Comparison of ENCODE assay signal across 10 mouse cellular contexts in the genomic region with DNA sequence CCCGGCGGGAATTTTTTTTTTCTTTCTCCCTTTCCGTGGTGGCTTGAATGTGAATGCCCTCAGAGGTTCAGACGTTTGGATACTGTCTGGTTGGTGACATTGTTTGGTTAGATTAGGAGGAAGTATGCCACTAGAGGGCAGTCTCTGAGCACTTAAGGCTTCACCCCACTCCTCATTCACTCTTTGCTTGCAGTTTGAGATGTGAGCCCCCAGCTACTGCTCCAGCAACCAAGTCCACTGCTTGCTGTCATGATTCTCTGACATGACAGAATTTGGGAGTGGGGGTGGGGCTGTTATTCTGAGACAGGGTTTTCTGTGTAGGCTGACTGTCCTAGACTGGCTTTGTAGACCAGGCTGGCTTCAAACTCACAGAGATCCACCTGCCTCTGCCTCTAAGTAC. TPM values are rescaled to one million over a fixed set of nuclear protein-coding genes. Genes with fewer than 3 reads are reported as not detected.
DNase-seq lines count a peak whose midpoint lies in the region; TF ChIP-seq lines count a peak whose summit lies in the region.
"Had no signal": no experiment of that assay in that cellular context is flagged by ENCODE, and none has a peak within 500 bp of the region (broad histone marks: within the 10 kb centered on the region; RNA-seq: fewer than 3 reads in every experiment).

No protein-coding gene starts in this region.

- TF ChIP-seq CTCF in lung, adult 2 months (IDR thresholded peaks at IDR 0.05; ENCODE audit: insufficient read depth, low read length): 0 out of 2 replicates have a peak, but pooled peaks have one; percentile 13
- TF ChIP-seq CTCF in bone marrow macrophage, adult 2 months (IDR thresholded peaks at IDR 0.05; ENCODE audit: low read depth, low read length): peak; percentile 39

- no peaks in the 10 kb centered on the region for H3K9me3 ChIP-seq in hindbrain, embryonic 10.5 days

- DNase-seq in frontal cortex, postnatal 36 days (ENCODE audit: low spot score in 2 of 2): peak; percentile 33 to 53
- DNase-seq in frontal cortex, postnatal 25 days (ENCODE audit: low spot score in 2 of 2): no peak
- DNase-seq in lung, adult 2 months: no peak
- no peak for DNase-seq in lung, postnatal 4 days
- DNase-seq in left cerebral cortex, postnatal 4 days: peak; percentile 48
- DNase-seq in splenic B cell, adult 2 months (ENCODE audit: low read depth, low spot score): peak; percentile 64
- DNase-seq in hindbrain, embryonic 10.5 days (ENCODE audit: low spot score): no peak

- H3K27me3 ChIP-seq in splenic B cell, adult 2 months (ENCODE audit: control insufficient read depth, insufficient read depth, low read length, poor library complexity, severe bottlenecking): no peaks in the 10 kb centered on the region
- H3K27me3 ChIP-seq in hindbrain, embryonic 10.5 days (ENCODE audit: insufficient read depth, poor library complexity, severe bottlenecking): no peaks in the 10 kb centered on the region

- H3K27ac ChIP-seq in bone marrow macrophage, adult 2 months (ENCODE audit: insufficient read depth, low read depth, low read length): no peak overlapping the region
- no peak overlapping the region for H3K27ac ChIP-seq in hindbrain, embryonic 10.5 days

- no peak overlapping the region for H3K4me3 ChIP-seq in lung, adult 2 months (replicated peaks; ENCODE audit: extremely low read depth, low read depth, low read length)
- no peak overlapping the region for H3K4me3 ChIP-seq in bone marrow macrophage, adult 2 months (ENCODE audit: insufficient read depth, low read length)
- no peak overlapping the region for H3K4me3 ChIP-seq in hindbrain, embryonic 10.5 days

- intact Hi-C loops in left cerebral cortex, postnatal 4 days (cut with DNase I): no loop called here

- no peaks in the 10 kb centered on the region for H3K36me3 ChIP-seq in splenic B cell, adult 2 months (ENCODE audit: control insufficient read depth, insufficient read depth, low read length, poor library complexity, severe bottlenecking)
- H3K36me3 ChIP-seq in hindbrain, embryonic 10.5 days: peaks cover 13% of the 10 kb centered on the region

- H3K4me1 ChIP-seq in lung, adult 2 months (ENCODE audit: control insufficient read depth, insufficient read depth, low read length): no peaks in the 10 kb centered on the region
- H3K4me1 ChIP-seq in bone marrow macrophage, adult 2 months (ENCODE audit: control insufficient read depth, insufficient read depth, low read length): no peaks in the 10 kb centered on the region
- no peaks in the 10 kb centered on the region for H3K4me1 ChIP-seq in hindbrain, embryonic 10.5 days (replicated peaks)

- no peak for TF ChIP-seq POLR2A in lung, adult 2 months (IDR thresholded peaks at IDR 0.05; ENCODE audit: borderline replicate concordance, extremely low read depth, low read depth, low read length)
- no peak for TF ChIP-seq POLR2A in bone marrow macrophage, adult 2 months (IDR thresholded peaks at IDR 0.05; ENCODE audit: borderline replicate concordance, low read depth, low read length)

- 10% methylated on average over 4 of the region's 4 CpGs for WGBS in lung, adult 2 months
- 9% methylated on average over 4 of the region's 4 CpGs for WGBS in hindbrain, embryonic 10.5 days

RNA-seq across cellular contexts. Expression of a gene that starts 12.9 kb away (rescaled TPM):
- 84.1 and 97.5 TPM in 2 replicates for polyA plus RNA-seq in lung, adult 2 months (2012; rRNA removed)
- 57.5 and 59.0 TPM in 2 replicates for polyA plus RNA-seq in bone marrow macrophage, adult 2 months (2012; ENCODE audit: insufficient read depth, insufficient read length, missing spikeins)
- total RNA-seq in left cerebral cortex, postnatal 4 days (2021): 10 to 100 TPM; 31.0 to 31.7 TPM
- polyA plus RNA-seq in hindbrain, embryonic 10.5 days (2016; fragmentation: Nextera tagmentation; extraction: Ambion mirVana): 11.9 and 14.9 TPM in 2 replicates

RNA-seq across cellular contexts. Expression of a gene that starts 17.0 kb away (rescaled TPM):
- 45.0 and 62.2 TPM in 2 replicates for polyA plus RNA-seq in lung, adult 2 months (2012; rRNA removed)
- 95.3 and 101 TPM in 2 replicates for polyA plus RNA-seq in bone marrow macrophage, adult 2 months (2012; ENCODE audit: insufficient read depth, insufficient read length, missing spikeins)
- total RNA-seq in left cerebral cortex, postnatal 4 days (2021): 10 to 100 TPM; 15.2 to 16.0 TPM
- polyA plus RNA-seq in hindbrain, embryonic 10.5 days (2016; fragmentation: Nextera tagmentation; extraction: Ambion mirVana): 30.5 and 31.2 TPM in 2 replicates

RNA-seq across cellular contexts. Expression of a gene that starts 32.0 kb away (rescaled TPM):
- not detected in 2 replicates for polyA plus RNA-seq in lung, adult 2 months (2012; rRNA removed)
- not detected in 2 replicates for polyA plus RNA-seq in bone marrow macrophage, adult 2 months (2012; ENCODE audit: insufficient read depth, insufficient read length, missing spikeins)
- total RNA-seq in left cerebral cortex, postnatal 4 days (2021): not detected
- polyA plus RNA-seq in hindbrain, embryonic 10.5 days (2016; fragmentation: Nextera tagmentation; extraction: Ambion mirVana): 0.29 TPM in 1 of 2 replicates, not detected in the other
- total RNA-seq: layer of hippocampus, adult 18-20 months had no signal

RNA-seq across cellular contexts. Expression of a gene that starts 46.9 kb away (rescaled TPM):
- 31.3 and 55.1 TPM in 2 replicates for polyA plus RNA-seq in lung, adult 2 months (2012; rRNA removed)
- polyA plus RNA-seq in bone marrow macrophage, adult 2 months (2012; ENCODE audit: insufficient read depth, insufficient read length, missing spikeins): not detected in 2 replicates
- under 1 TPM; 0.42 to 0.62 TPM for total RNA-seq in left cerebral cortex, postnatal 4 days (2021)
- 0.21 TPM in 1 of 2 replicates, not detected in the other for polyA plus RNA-seq in hindbrain, embryonic 10.5 days (2016; fragmentation: Nextera tagmentation; extraction: Ambion mirVana)
- total RNA-seq: adrenal gland, postnatal 36 days; layer of hippocampus, adult 18-20 months had no signal

RNA-seq across cellular contexts. Expression of a gene that starts 49.1 kb away (rescaled TPM):
- 36.5 and 52.2 TPM in 2 replicates for polyA plus RNA-seq in lung, adult 2 months (2012; rRNA removed)
- polyA plus RNA-seq in bone marrow macrophage, adult 2 months (2012; ENCODE audit: insufficient read depth, insufficient read length, missing spikeins): 21.6 and 25.6 TPM in 2 replicates
- 100 to 1,000 TPM; 134 to 155 TPM for total RNA-seq in left cerebral cortex, postnatal 4 days (2021)
- polyA plus RNA-seq in hindbrain, embryonic 10.5 days (2016; fragmentation: Nextera tagmentation; extraction: Ambion mirVana): 43.4 and 52.4 TPM in 2 replicates

Comparison
In these comparisons a context has a peak if more than half of its experiments do, and no peak if none do; other contexts are left out.
1. DNase-seq: peak in frontal cortex, postnatal 36 days (2 of 2), left cerebral cortex, postnatal 4 days (single experiment) and splenic B cell, adult 2 months (single experiment); none in frontal cortex, postnatal 25 days (0 of 2), lung, adult 2 months (single experiment), lung, postnatal 4 days (0 of 2) and hindbrain, embryonic 10.5 days (single experiment).